Mouse (Mus musculus) thymus, adult 2 months (tissue): ENCODE measurements around the gene Dolpp1.

Experiments used
- CTCF ChIP-seq: fragments of 200-500 bp; IDR thresholded peaks from 2 replicates; pipeline ENCODE4 v1.5.1; 2012; ENCODE audit warnings: mild to moderate bottlenecking, control low read depth, low read length, moderate library complexity, borderline replicate concordance; ENCODE audit not compliant: control insufficient read depth, poor library complexity, insufficient read depth; ENCODE audit errors: extremely low read depth
- POLR2A ChIP-seq: fragments of 200-500 bp; IDR thresholded peaks from 2 replicates; pipeline ENCODE4 v1.6.1; 2012; ENCODE audit warnings: mild to moderate bottlenecking, low read length, control low read depth, moderate library complexity; ENCODE audit not compliant: control insufficient read depth, poor library complexity, insufficient read depth; ENCODE audit errors: extremely low read depth

DNA sequence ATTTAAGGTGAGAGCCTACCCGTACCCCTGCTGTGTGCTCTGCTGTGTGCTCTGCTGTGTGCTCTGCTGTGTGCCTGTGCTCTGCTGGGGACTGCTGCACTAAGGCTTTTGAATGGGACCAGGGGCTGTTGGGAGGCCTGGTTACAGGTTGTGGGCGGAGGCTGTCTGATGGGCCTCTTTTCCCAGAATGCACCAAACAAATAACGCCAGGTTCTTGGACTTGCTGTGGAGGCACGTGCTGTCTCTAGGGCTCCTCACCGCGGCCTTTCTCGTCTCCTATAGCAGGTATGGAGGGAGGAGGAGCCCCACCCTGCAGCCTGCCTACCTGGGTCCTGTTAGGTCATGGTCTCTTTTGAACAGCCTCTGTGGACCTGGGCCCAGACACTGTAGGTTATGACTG, 4.2 kb downstream of the Dolpp1 start:
- TF ChIP-seq POLR2A = no peak
- TF ChIP-seq CTCF = no peak
